Mouse (Mus musculus): Measurements from ENCODE around the gene Vps11. TPM values are rescaled to one million over a fixed set of nuclear protein-coding genes. Genes with fewer than 3 reads are reported as not detected.
"Not testable (repeated sequence)": the region's sequence is repeated elsewhere in the genome, so short reads cannot be mapped to it uniquely, and the experiment has no call there.

Vps11 gene
- total RNA-seq, 1 experiment from 2014 or later = 74.6 TPM

DNA sequence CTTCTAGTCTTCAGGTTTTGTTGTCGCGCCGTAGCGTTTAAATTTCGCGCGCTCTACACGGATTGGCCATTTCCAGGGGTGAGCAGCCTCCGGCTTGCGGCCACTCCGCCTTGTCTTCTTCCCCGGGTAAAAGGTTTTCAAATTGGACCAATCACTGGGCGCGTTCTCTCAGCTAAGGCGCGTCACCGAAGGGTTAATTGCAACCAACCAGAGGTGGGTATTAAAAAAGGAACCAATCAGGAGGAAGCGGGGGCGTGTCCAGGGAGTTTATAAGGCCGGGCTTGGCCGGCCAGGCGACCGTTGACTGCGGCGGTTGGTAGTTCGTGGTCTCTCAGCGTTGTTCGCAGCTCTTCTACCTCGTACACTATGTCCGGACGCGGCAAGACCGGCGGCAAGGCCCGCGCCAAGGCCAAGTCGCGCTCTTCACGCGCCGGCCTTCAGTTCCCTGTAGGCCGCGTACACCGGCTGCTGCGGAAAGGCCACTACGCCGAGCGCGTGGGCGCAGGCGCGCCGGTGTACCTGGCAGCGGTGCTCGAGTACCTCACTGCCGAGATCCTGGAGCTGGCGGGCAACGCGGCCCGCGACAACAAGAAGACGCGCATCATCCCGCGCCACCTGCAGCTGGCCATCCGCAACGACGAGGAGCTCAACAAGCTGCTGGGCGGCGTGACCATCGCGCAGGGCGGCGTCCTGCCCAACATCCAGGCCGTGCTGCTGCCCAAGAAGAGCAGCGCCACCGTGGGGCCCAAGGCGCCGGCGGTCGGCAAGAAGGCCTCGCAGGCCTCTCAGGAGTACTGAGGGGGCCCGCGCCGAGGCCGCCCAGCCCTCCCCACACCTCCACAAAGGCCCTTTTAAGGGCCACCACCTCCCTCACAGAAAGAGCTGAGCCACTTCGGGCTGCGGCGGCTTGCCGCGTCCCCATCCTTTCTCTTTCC, 26.8 kb downstream of the Vps11 start, which contains the start of gene H2afx:
Gene H2afx (plus strand): TSS at position 299 of the 935 bp plus-strand sequence.
- peak; percentile 94 for DNase-seq

DNA sequence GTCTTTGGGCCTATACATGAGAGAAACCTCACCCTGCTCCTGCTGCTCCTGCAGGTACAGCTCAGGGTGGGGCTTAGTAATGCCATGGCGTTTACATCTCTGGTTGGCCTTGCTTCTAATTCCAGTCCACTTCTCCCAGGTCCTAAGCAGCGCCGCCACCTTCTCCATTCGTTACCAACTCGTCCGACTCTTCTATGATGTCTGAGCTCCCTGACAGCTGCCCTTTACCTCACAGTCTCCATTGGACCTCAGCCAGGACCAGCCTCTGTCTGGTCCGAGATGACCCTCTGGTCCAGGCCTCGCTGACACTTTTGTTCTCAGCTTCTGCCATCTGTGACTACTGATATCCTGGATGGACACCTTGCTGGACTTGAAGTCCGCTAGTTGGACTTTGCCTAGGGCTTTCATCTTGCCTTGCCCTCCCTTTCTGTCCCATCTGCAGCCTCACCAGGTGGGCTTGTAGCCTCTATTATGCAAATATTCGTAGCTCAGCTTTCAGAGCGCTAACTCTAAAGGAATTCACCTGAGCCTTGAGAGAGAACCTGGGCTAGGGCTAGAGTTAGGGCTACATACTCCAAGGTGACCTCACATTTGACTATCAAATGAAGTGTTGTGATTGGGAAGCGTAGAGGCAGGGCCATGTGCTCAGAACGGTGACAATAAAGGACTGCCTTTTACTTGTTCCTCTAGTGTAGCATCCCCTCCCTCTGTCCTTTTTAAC, 28.4 kb downstream of the Vps11 start:
- no peak for DNase-seq

DNA sequence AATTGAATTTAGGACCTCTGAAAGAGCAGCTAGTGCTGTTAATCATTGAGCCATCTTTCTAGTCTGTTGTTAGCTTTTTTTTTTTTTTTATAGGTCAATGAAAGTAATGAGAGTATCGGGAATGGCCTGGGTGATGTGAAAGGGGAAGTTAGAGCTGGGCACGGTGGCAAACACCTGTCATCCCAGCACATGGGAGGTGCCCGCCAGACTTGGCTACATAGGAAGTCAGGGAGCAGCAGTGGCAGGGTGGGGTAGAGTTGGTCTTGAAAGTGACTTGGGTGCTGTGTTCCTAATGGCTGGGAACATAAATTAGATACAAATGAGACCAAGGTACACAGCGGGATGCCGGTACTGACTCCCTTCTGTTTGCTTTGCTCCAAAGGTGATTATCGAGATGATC, 30.7 kb downstream of the Vps11 start:
- DNase-seq = no peak

DNA sequence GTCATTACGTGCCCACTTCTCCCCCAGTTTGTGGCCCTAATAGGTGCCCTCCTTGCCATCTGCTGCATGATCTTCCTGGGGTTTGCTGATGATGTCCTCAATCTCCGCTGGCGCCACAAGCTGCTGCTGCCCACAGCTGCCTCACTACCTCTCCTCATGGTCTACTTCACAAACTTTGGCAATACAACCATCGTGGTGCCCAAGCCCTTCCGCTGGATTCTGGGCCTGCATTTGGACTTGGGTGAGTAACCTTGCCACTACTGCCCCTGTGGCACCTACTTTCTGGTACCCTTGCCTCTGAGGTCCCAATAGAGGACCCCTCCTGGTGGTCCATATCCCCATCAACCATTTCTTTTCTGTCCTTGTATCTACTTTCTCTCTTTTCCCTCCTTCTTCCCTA, 33.5 kb downstream of the Vps11 start:
- no peak for DNase-seq

DNA sequence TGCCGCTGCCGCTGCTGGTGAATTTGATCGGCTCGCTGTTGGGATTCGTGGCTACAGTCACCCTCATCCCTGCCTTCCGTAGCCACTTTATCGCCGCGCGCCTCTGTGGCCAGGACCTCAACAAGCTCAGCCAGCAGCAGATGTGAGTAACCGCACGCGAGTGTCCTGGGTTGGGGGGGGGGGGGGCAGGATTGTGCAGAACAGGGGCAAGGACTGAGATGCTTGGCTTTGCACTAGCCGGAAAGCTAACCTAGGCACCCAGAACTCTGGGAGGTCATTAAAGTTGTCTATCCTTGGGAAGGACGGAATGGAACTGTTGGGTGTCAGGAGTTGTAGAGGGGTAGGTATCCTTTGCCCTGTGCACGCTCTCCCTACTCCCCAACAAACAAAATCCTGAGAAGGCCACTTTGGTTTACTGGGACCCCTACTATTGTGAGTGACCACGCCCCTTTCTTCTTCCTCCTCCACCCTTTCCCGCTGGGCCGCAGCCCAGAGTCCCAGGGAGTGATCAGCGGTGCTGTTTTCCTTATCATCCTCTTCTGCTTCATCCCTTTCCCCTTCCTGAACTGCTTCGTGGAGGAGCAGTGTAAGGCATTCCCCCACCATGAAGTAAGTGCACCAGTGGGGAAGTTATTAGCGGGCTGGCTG, 34.3 kb downstream of the Vps11 start:
- no peak for DNase-seq

DNA sequence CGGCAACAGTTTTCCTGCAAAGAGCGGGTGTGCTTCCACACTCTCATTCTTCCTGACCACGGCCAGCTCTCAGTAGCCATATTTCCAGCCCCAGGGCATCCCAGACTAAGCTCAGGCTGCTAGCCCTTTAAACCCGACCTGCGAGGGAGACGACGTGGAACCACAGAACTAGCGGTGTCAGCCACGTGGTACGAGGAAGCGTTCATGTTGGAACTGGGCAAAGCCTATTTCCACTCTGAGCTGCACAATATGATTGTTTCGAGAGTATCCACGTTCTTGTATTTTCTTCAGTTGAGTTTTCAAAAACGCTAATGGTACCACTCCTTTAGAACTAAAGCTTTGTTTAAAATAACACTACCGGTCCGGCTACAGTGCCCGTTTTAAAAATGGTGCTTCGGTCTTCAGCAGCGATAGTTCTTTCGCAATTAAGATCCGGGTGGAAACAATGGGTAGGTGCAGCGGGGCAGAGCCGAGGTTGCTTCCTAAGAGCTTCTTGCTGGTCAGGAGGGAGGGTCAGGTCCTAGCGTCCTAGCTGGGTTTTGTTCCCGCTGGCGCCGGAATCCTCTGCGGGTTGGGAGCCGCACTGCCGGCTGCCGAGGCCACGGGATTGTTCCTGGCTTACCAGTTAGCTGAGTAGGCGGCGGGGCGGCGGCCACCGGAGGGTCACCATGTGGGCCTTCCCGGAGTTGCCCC, 35.0 kb downstream of the Vps11 start:
- DNase-seq = peak; percentile 79

DNA sequence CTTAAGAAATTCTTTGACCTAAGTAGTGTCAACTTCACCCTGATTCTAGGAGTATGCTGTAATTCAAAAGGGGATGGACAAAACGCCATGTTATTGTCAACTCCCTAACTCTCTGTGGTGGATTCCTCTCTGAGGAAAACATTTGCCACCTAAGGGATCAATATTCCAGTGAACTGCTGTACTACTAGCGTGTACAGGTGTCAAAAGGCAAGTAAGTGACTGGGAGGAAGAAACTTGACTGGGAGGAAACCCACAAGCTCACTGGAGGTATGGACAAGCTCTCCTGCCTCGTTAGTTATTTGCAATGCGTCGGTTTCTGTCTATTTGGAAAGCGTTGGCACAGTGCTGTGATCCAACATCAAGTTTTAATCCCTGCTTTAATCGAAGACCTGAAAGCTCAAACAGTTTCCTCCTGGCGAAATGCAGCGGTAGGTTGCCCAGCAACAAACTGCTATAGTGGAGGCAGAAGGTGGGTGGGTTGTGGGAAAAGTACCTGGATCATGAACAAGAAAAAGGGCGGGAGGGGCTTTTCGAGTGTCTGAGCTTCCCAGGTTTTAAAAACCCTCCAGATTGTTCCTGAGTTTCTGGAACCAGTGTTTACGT, 35.6 kb downstream of the Vps11 start, which contains the start of gene Dpagt1:
Gene Dpagt1 (plus strand): TSS at position 252 of the 603 bp plus-strand sequence.
- DNase-seq = no peak

DNA sequence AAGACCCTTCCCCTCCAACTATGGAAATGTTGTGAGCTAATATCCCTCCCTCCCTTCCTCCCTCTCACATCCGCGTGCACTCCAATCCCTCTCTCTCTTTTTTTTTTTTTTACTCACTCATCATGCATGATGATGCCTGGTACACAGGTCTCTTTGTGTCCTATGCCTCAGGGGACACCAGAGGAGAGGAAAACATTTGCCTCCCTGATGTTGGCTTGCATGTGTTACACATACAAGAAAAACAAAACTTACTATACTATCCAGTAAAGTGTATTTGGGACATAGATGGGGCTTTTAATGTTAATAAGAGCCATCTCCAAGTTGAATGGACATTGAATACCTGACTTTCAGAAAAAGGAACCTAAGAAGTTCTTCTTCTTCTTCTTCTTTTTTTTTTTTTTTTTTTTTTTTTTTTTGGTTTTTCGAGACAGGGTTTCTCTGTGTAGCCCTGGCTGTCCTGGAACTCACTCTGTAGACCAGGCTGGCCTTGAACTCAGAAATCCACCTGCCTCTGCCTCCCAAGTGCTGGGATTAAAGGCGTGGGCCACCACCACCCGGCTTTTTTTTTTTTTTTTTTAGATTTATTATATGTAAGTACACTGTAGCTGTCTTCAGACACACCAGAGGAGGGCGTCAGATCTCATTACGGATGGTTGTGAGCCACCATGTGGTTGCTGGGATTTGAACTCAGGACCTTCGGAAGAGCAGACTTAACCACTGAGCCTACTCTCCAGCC, 36.3 kb downstream of the Vps11 start:
- not testable (repeated sequence) for DNase-seq

DNA sequence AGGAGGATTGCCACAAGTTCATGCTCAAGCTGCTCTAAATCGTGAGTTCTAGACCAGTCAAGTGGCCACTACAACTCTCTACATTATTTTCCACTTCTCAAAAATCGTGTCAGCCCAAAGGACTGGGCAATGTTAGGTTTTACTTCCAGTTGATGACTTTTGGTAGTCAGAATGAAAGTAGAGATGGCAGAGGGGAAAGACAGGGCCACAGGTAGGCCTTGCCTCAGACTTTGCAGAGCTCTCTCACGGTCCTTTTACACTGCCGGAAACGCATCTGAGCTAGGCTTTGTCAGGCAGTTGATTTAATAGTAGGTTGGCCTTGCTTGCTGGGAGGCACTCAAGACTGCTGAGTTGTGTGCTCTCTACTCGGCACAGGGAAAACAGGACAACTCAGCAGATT, 37.3 kb downstream of the Vps11 start:
- no peak for DNase-seq

DNA sequence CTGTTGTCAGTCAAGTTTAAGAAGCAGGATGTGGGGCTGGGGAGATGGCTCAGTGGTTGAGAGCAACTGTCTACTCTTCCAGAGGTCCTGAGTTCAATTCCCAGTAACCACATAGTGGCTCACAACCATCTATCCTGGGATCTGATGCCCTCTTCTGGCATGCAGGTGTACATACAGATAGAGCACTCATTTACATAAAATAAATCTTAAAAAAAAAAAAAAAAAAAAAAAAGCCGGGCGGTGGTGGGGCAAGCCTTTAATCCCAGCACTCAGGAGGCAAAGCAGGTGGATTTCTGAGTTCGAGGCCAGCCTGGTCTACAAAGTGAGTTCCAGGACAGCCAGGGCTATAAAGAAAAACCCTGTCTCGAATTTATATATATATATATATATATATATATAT, 37.8 kb downstream of the Vps11 start:
- not testable (repeated sequence) for DNase-seq

DNA sequence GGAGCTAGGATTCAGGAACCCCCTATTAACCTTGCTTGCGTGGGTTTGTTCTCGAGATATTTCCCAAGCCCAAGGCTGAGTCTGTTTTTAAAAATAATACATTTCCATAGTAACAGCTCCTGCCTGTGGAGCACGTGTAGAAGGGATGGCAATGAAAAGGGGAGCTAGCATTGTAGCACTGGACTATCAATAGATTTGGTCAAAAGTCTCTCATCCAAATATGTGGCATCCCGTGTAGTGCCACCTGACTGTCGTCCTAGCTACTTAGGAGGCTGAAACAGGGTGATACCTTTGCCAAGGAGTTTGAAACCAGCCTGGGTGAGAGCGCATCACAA, 40.7 kb downstream of the Vps11 start:
- no peak for DNase-seq

DNA sequence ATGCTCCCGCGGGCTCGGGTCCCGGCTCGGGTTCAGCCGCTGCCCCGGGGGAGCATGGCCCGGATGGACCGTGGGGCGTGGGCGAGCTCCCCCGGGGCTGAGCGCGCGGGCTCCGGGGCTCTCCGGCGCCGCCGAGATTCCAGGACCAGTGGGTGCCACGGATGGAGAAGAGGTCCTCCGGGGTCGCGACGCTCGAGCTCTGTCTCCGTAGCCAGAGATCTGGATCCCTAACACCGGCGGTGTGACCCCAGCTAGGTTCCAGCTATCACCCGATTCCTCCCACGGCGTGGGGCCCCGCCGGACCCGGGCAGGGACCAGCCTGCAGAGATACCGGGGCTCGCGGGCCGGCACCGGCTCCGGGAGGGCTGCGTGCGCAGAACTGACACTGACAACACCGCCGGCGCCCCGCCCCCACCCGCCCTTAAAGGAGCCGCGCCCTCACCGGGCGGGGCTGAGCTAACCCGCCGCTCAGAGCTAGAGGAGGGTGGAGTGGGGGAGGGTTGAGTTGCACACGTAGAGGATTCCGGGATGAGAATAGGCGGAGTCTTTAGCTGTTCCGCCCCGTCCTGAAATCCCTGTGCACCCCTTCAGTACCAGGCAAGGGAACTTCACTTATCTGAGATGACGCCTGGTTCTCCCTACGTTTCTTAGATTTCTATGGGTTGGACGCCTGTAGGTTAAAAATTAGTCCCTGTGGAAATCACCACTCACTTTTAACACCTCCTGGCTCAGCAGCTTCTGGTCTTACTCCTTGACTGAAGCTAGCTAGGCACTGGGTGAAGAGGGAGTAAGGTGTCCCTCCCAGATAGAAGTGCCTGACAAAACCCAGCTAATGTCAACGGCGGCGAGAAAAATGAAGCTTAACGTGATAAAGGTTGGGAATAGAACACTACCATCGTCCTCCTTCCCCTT, 41.3 kb downstream of the Vps11 start, which contains the start of gene C2cd2l:
Gene C2cd2l (minus strand): TSS at position 399 of the 912 bp plus-strand sequence.
- peak; percentile 89 for DNase-seq

DNA sequence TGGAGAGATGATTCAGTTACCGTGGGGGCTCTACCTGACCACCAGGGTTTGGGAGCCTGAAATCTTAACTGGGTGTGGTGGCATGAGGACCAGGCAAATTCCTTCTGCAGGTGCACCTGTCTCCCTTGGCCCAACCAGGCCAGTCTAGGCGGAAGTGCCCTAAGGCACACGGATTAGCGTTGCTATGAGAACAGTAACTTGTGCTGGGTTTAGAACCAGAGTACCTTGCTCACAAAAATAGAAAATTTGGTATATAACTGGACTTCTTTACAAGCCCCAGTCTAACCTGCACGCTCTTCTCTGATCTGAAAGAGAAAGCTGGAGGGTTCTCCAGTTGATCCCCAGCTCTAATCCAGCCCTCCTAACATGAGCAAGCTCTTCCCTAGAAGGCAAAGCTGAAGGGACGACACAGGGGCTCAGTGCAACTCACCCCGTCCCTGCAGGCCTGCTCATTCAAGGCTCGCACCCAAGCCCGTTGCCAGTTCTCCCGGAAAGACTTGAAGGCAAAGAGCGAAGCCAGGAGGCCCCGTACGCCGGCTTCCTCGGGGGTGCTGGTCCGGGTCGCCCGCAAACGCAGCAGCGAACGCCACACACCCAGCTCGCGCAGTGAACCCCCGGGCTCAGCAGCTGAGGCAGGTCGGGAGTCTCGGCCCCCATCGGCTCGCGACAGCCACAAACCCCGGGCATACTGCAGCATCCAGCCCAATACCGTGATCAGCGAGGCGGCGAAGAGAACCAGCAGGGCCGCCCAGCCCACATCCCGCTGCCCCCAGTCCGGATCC, 42.2 kb downstream of the Vps11 start:
- DNase-seq = peak; percentile 41

DNA sequence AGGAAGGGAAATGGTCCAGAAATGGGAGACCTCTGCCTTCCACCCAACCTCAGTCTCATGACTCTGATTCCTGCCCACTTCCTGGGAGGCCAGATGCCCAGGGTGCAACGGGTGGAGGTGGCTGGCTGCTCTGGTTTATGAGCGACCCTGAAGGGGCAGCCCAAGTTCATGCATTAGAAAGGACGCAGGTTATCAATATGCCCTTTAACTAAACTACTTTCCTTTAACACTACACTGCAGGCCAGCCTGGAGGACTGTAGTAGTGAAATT, 42.7 kb downstream of the Vps11 start:
- no peak for DNase-seq

DNA sequence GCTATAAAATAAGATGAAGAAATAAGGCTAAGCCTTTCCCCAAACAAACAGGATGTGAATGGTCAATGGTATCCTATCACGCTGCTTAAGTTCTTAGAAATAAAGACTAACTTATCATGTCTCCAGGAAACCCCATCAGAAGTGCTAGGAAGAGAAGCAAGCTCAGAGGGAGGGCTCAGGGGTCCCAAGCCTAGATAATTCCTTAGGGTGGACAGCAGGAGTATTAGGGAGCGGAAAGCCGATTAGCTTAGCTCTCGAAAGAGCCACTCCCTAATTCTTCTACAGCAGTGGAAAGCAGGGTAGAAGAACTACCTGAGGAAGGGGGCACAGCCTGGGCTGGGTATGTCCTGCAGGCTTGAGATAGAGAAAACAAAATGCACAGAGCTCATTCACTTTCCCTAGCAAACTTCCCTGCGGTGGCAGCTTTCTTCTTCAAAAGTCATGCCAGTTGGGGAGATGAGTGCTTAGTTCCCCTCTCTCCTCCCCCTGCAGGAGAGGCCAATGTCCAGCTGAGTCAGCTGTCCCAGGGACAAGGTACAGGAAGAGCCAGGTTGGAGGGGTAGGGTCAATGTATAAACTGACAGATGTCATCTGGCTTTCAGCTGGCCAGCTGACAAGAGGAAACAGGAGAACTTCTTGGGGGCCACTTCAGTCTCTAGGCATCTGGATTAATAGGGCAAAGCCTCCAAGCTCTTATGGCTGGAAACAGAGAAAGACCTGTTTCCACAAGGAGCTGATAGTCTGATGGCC, 43.2 kb downstream of the Vps11 start:
- DNase-seq = no peak

DNA sequence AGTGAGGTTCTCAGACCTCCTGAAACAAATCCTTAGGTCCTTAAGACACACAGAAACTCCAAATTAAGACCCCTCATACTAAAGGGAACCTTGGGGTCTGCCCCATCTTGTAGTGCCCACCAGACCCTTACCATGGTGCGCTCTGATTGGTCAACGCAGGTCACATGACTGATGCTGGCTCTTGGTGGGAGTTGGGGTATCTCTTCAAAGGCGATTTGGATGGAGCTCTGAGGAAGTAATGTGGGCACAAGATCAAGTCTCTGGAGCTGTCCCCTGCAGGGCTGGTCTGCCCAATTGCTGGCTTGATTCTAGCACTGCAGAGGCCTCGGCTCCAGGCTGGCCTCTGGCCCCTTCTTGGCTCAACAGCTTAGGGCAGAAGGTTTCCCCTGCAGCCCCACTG, 44.0 kb downstream of the Vps11 start:
- DNase-seq = no peak

DNA sequence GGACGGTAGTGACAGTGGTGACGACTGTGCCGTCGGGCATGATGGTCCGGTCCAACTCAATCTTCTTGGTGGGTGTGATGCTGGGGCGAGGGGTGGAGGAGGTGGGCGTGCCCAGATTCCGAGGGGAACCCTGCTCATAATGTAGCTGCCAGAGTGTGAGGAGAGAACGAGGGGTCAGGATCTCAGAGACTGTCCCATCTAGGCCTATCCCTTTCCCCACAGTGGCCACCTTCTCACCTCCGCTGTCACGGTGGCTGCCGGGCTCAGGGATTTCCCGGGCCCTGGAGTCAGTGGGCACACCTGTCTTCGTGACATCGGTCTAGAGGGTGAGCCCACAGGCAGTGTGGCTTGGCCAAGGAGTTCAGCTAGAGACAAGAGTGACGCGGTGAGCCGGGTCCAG, 46.6 kb downstream of the Vps11 start:
- no peak for DNase-seq

DNA sequence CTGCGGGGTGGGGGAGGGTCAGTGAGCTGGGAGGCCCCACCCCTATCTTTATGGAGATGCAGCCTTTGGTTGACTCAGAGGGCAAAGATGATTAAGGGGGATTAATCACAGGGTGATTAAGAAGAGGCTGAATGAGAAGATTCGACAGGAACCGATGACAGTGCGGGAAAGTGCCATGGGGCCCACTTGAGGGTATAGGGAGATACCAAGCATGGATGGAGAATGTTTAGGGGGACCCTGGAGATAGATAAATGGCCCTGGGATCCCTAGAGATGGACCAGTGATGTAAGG, 47.3 kb downstream of the Vps11 start:
- DNase-seq = no peak

Data from adrenal gland, postnatal 25 days (tissue).